Mouse (Mus musculus) adrenal gland, adult (tissue): ENCODE measurements at regions not wholly inside any gene's neighbourhood (a gene's known extent, or its start where the extent isn't known, plus 50 kb on each side); places are given as distances from the start of the nearest gene placed in this dataset.
A peak's percentile ranks its signal among the peaks of the same experiment; 100 is the strongest.

Source experiments
- DNase-seq, 2 experiments: peaks; one replicate each; pipeline ENCODE4 v3.0.0; 2022 to 2023; ENCODE audit warnings: low spot score in 1 of 2; ENCODE audit not compliant: inconsistent age in 2 of 2

DNA sequence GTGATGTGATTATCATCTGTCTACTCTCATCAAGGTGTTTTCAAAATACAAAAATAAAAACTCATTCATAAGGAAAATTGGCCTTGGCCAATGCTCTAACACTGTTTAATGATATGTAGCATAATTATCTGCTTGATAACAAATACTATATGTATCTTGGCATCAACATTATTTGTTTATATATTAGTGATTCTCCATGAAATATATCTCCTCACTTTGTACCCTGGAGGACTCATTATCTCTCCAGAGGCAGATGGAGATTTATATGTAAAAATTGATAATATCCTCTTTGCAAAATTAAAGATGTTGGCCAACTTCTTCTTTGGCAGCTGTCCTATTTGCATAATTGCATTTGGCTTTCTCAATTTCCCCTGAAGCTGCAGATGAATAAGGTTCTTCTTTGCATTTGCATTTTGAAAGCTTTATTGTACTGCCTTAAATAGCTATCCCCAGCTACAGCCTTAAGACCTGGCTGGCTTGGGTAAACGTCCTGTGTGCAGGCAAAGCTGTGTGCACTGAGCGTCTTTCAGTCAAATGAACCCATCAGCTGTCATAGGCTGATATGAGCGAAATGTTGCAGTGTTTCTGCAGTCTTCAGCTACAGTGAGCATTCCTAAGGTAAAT is 124.7 kb upstream of the Otogl start:
- DNase-seq, result no peak

DNA sequence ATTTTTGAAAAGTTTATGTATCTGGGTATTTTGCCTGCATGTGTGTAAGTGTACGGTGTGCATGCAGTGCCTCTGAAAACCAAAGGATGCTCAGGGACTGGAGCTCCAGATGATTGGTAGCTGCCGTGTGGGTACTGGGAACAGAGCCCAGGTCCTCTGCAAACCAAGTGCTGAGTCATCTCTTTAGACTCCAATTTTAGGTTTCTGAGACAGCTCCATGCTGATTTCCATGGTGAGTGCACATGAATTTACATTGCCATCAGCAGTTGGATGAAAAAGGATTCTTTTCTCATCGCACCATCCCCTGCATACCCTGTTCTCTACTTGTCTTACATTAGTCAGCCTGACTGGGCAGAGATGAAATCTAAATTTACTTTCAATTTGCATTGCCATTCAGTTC is 122.1 kb upstream of the Otogl start:
- no peak for DNase-seq

DNA sequence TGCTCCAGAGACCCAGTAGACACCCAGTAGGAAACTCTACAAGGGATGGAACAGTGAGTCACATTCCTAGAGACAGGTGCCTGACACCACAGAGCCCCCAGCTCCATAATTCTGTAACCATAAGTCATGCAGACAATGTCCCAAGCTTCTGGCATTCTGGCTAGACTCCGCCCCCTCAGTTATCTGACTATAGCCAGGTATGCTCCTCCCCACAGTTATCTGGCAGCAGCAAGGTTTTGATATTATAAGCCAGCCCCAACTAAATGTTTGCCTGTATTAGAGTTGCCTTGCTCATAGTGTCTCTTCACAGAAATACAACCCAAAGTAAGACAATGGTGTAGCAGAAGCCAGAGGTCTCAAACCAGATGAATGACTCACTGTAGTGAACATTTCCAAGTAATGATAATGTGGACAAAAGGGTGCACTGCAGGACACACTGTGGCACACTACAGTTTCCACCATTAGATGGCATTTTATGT is 121.4 kb upstream of the Otogl start:
- DNase-seq, result no peak

DNA sequence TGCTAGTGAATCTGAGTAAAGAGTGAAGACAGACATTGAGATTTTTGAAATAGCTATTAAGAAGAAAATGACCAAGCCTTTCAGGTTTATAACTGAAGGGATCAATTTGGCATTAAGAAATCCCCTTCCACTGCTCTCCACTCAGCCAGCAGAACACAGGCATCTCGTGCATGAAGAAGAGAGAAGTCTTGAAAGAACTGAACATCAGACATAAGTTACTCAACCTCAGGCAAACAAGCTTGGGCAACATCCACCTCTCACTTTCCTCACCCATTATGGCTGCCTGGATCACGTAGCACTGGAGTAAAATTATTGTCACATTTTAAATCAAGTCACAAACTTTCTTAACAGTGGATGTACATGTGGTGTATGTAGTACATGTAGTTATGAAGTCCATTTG is 115.6 kb upstream of the Otogl start:
- DNase-seq, result no peak

DNA sequence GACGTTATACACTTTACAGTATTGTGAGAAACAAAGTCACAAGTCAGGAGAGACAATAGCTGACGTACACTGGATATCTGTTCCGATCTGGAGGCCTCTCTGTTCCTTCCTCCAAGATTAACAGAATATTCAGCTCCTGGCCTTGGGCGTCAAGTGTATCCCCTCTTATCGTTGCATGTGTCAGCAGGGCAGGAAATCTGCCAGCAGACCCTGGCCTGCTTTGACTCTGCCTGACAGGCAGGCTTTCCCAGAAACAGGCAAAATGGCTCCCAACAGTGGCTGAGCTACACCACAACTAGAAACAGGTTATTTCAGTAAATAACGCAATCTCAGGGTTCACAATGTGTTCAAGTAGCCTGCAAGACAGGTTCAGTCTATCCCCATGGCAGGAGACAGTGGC is 112.3 kb upstream of the Otogl start:
- no peak for DNase-seq

DNA sequence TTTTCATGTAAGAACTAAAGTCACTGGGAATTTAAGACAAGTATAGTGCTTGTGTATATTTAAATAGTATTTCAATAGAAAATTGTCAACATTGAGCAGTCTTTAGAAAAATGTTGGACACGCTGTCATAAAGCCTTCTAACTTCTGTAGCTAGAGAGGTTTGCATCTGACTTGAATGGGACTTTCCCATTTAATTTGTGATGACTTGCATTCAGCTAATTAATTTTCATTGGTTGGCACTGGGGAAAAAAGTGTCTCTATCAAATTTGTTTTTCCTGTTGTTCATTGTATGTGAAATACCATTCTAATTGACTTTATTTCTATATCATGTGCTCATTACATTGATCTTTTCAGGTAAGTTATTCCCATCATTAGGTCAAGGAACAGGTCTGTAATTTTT is 104.6 kb upstream of the Otogl start:
- no peak for DNase-seq

DNA sequence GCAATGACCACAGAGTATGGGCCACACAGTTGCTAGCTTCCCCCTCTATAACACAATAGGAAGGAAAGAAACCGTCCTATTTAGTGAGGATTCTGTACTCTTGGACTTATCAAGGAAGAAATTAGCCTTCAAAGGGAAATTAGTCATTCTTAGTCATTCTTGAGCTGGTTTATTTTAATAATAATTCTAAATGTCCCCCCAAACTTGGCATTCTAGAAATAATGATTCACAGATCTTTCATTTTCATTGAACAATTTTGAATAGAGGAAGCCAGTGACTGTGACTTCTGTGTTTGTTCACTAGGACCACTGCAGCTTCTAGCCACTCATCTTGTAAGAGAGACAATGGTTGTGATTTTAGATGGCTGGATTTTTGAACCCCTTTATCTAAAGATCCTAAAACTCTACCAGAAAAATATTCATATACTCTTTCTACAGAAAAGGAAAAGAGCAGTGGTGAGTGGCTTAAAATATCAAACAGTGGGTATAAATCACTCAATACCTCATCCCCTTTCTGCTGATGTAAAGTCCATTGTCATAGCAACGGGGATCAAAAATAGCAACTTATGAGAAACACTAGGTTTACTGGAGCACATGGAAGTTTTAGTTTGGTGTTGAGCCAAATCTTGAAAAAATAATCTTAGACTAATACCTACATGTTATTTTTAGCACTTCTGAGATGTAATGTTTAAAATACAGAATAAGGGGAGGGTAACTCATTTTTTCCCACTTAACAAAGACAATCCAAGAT is 83.1 kb upstream of the Otogl start:
- DNase-seq, result peak in 1 of 2 experiments; percentile 56

DNA sequence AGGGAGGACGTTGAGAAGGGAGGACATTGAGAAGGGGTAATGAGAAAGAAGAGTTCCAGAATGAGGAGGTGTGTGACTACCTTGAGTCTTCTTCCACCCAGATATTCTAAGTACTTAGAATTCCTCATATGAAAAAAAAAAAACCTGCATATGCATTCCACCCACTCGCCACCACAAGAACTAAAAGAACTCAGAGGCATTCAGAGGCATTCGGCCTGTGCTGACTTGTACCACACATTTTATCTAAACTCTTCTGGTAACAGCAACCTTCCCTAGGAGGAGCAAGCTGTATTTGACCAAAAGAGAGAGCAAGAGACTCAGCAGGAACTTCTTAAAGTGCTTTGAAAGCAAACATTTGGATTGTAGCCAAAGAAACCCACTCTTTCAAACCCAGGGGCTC is 80.7 kb upstream of the Otogl start:
- no peak for DNase-seq

DNA sequence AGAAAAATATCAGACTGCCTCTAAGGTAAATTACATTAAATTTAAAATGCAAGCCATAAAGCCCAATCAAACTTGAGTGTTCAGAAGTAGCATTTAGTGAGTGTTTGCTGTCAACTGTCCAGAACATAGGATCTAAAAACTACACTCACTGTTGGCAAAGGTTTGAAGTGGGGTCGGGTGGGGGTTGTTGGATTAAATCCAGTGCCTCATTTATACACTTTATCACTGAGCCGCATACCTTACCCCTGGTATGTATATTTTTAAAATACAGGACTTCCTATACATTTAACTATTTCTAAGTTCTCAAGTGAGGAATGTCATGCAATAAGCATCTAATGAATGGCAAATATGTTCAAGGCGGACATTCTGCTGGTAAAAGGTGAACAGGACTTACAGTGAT is 78.6 kb upstream of the Otogl start:
- DNase-seq, result no peak

DNA sequence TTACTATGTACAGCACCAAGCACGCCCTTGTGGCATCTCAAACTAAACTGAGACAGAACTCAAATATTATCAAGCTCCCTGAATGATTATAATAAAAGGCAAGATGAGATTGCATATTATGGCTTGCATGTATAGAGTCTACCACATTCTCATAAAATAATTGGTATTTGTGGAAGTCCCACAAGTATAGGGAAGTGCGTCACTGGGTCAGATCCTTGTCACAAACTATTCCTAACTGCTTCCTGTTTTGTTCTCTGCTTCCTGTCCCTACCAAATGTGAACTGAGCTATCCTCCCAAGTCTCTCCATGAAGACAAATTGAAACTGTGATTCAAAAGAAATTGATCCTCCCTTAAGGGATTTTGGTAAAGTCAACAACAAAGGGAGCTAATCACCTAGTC is 78.0 kb upstream of the Otogl start:
- no peak for DNase-seq

DNA sequence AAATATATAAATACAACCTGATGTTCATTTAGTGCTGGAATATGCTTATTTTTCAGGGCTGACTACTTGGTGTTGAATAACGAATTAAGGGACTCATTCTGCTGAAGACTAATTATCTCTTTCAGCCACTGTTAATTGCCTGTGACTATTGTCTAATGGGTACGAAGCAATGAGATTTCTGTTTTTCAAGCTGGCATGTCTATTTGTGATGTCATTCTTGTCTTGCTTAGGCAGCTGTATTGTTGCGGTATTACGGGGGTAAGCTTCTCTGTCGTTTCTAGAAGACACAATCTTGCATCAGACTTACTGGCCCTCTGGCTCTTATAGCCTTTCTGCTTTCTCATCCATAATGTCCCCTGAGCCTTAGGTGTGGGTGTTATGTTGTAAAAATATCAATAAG is 70.7 kb upstream of the Otogl start:
- DNase-seq, result no peak

DNA sequence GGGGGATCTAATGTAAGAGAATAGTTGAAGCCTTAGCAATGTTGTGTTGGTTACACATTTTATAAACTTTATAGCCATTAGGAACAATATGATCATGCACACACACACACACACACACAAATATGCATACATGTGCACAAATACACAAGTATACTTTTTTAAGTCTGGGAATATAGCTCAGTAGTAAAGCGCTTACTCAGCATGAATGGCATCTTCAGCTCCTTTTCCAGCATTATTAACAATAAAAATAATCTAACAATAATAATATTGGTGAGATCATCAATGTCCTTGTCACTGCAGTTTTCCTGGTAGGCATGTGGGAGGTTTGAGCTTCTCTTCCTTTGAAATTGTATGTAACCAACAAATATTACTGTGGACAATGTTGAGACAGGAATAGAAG is 70.1 kb upstream of the Otogl start:
- no peak for DNase-seq

DNA sequence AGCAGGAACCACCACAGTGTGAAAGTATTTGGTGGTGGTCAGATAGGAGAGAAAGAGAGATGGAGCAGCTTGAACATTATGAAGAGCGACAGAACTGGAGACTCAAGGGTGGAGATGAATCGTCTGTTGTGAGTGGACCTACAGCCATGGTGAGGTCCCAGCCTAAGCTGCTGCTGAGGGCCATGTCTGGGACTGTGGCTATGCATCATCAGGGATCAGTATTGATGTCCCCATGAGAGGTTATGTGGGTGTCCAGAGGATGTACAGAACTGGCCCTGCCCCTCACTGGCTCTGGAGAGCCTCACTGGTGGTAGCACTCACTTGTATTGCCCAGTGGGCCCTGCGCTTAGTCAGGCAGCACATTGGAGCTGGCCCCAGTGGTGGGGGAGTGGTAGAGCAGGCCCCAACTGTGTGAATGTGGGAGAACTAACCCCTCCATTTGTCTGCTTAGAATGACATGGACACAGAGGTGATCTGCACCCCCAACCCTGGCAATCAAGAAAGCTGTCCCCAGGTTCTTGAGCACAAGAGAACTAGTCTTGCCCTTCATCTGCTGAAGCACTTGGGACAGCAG is 64.5 kb upstream of the Otogl start:
- DNase-seq, result no peak

DNA sequence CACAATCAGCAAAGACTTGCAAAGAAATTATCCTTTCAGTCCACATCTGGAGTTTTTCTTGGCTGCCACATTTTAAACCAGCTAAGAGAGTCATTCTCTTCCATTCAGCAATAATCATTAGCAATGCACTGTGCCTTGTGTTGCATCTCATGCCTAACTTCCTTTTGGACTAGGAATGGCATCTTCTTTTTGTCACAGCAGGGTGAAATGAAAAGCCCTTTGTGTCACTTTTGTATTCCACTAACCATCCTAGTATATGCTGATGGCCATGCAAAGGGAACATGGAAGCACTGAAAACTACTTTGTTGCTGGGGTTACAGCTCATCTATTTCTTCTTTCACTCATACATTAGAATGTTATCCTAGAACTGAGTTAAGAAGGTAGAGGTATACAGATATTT is 59.8 kb upstream of the Otogl start:
- DNase-seq, result no peak

DNA sequence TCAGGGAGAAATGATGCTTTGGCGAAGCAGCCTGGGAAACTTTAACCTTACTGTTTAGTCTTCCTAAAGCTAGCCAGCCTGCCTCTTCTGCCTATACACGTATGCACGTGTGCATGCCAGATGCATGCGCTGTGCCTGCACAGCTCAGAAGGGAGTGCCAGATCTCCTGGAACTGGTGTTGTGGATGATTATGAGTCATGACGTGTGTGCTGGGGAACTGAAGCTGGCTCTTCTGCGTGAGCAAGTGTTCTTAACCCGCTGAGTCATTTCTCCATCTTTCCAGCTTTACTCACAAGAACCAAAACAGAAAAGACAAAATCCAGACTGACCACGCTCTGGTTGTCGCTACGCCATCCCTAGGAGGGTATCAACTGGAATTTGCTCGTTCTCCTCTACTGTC is 55.1 kb upstream of the Otogl start:
- DNase-seq, result peak in 1 of 2 experiments; percentile 52

DNA sequence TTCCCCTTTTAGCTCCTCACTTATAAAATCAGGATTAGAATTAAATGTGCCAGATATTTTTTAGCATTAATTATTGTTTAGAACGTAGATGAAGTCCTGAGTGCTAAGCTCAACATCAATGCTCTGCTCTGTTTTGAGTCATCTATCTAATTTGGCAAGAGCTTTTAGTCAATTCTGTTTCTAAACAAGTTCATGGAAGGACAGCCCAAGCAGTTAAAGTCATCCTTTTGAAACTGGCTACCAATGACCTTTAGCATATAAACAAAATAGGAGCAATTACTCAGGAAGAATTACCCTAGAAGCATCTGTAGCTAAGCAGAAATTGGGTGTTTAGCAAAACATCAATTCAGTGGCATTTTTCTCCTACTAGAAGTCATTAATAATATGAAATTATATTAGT is 52.1 kb upstream of the Otogl start:
- peak in 1 of 2 experiments; percentile 50 for DNase-seq

DNA sequence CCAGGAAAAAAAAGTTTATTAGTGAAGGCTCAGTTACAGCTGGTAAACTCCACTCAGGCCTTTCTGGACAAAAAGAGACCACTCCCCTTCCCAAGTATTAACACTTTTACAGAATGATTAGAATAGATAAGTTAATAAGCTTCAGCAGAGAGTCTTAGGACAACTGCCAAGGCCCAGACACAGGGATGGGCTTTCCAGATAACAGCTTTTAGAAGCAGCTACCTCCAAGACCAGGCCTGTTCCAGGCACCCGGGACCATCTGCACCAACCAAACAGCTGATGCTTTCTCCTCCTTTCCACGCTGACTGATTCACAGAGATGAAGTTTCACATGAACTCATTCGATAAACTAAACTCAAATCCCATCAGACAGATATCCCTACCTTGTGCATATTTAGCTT is 50.2 kb upstream of the Otogl start:
- no peak for DNase-seq
